Mouse (Mus musculus): ENCODE data around the gene Mctp2.

Mctp2 gene

DNA sequence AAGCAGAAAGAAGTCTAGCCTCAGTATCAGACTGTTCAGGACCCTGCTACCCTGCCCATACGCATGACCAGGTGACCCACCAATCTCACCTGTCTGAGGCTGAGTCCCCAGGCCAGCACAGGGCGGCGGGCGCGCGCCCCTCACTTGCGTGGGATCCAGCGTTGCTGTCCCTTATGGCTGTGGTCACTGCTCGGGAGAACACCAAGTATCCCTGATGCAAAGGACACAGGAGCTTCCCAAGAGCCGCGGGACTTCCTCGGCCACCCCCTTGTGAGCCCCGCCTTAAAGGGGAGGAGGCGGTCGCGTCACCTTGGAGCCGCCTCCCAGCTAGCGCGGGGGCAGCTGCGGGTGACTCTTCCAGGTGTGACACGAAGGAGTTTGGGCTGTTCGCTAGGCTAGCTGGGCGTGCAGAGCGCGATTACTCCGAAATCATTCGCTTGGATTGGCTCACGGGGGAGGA, at the start of gene Mctp2:
Gene Mctp2, minus strand, starts transcription at position 227 of the 460 bp plus-strand sequence.
- DNase-seq (ENCODE audit: low spot score), result peak; percentile 89

DNA sequence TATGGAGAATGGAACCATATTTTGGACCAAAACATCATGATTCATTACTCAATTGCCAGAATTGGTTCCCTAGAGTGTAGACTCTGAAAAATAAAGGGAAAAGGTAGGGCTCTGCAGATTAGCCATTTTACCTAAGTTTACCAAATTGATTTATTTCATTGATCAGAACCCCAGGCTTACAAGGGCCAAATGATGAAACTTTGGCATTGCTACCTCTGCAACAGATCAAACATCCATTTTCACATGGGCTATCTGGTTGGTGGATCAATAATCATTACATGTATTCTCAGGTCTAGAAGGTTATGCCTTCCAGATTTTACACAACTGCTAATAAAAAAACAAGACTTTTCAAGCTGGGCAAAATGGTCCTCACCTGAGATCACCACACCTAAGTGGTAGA, 39.5 kb upstream of the Mctp2 start:
- DNase-seq (ENCODE audit: low spot score), result no peak

DNA sequence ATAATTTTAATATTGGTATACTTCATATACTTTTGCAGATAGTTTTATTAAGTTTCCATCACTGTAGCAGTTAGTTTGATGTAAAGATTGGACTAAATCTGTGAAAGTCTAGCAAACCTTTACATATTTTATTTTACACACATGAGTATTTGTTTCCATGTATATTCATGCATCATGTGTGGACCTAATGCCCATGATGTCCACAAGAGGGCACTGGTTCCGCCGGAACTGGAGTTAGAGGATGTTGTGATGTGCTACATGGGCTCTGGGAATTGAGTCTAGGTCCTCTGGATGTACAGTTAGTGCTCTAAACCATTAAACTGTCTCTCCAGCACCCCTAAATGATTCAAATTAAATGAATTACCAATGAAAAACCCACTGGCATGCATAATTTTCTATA, 37.3 kb upstream of the Mctp2 start:
- DNase-seq (ENCODE audit: low spot score), result peak; percentile 14

DNA sequence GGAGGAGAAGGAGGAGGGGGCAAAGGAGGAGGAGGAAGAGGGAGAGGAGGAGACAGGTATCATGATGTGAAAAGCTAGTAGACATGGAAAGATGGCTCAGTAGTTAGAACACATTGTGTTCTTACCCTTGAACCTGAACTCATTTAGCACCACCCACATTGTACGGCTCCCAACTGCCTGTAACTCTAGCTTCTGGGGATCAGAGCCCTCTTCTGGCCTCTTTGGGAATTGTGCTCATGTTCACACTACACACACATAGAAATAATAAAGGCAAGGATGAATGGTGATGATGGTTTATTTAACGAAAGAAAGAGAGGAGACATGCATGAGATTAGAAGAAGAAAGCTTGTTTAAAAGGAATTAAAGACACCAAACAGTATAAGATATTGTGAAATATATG, 36.4 kb upstream of the Mctp2 start:
- peak; percentile 49 for DNase-seq (ENCODE audit: low spot score)

DNA sequence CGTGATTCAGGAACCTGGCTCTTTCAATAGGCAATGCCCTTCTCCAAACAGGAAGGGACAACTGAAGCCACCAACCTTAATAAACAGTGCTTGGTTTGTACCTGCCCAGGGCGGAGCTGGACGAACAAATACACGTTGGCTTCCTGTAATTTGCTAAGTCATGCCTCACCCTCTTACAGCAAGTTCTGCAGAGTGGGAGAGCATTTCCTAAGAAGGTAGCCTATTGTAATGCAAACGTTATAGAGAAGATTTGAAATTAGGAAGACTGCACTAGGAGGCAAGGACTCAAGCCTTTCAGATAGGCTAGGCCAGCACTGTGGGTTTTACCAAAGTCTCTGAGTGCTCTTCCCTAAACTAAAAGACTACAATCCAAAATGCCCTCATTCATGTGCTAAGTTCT, 19.6 kb upstream of the Mctp2 start:
- no peak for DNase-seq (ENCODE audit: low spot score)

DNA sequence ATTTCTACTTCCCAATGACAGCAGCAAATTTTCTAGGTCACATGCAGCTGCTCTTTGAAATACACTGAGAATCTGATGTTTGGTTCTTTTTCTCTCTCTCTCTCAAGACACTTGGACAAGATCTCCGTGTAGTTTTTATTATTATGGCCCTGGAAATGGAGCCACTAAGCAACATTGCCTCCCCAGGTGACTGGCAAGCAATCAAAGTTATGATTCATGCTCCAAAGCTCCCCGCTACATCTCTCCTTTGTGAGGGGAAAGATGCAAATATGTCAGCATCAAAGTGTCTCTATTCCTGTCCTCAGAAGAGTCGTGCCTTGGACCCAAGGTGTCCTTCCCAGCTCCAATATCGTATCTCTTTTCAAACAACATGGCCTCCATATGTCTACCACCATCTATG, 14.5 kb upstream of the Mctp2 start:
- DNase-seq (ENCODE audit: low spot score), result no peak

DNA sequence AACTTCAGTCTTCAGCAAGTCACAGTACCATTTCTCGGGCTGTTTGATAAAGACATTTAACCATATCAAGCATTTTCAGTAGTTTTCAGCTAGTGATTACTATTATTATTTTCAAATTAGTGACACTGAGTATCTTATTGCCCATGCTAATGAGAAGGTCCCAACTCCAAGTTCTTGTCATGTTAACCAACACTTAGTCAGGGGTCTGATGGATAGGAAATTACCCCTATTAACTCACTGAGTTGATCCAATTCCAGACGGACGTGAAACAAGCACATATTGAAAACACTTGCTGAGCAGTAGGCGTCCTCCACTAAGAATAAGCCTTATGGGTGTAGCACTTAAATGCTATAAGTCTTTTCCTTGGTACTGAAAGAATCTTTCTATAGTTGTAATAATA, 14.0 kb upstream of the Mctp2 start:
- no peak for DNase-seq (ENCODE audit: low spot score)

DNA sequence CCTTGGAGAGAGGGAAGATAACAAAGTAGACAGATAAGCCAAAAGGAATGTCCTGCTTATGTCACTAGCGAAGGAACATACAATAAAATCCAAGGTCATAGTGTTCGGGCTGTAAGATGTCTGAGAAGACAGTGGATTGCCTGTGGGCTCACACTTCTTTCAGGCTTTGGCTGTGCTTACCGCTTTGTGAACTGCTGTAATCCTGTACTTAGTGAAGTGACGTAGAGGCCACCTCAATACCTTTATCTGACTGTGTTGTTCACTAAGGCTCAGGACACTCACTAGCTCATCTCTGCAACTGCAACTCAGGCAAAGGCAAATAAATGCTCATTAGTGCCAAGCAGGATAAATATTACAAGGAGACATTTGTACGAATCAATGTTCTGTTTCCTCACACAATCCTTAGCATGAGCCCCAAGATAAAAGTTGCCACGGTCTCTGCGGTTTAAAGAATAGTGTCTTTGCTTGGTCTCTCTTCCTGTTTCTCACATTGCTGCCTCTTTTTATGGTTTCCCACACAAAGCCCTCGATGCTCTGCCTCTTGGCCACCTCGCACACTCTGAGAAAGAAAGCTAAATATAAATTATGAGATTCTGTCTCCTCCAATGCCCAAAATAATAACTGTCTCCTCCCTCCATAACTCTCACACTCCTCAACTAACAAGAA, 8.1 kb upstream of the Mctp2 start:
- DNase-seq (ENCODE audit: low spot score), result peak; percentile 66

DNA sequence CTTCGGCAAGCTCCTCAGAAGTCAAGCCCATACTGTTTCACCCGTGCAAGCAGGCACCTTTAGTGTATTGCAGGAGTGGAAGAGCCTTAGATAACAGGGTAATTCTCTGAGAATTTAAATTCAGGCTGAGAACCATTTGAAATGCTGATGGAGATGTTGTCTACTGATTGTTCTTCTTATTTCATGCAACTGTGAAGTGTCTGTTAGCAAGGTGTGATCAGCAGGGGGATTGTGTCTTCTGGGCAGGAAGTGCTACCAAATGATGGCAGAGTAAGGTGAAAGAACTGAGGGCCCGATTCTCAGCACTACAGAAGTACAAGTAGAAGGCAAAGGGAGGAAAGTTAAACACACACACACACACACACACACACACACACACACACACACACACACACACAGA, 7.5 kb upstream of the Mctp2 start:
- DNase-seq (ENCODE audit: low spot score), result peak; percentile 19

DNA sequence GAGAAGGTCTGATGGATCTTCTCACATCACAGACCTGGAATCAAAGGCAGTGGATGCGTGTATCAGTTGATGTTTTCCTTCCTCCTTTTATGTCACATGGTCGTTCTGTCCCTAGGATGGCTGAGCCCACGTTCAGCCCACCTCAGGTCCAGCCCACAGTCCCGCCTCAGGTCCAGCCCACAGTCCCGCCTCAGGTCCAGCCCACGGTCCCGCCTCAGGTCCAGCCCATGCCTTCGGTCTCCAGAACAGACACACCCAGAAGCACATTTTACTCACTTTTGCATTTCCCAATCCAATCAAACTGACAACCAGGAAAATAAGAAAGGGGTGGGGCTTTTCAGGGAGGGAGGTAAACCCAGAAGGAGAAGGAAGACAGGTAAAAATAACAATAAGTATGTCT, 5.2 kb upstream of the Mctp2 start:
- no peak for DNase-seq (ENCODE audit: low spot score)

DNA sequence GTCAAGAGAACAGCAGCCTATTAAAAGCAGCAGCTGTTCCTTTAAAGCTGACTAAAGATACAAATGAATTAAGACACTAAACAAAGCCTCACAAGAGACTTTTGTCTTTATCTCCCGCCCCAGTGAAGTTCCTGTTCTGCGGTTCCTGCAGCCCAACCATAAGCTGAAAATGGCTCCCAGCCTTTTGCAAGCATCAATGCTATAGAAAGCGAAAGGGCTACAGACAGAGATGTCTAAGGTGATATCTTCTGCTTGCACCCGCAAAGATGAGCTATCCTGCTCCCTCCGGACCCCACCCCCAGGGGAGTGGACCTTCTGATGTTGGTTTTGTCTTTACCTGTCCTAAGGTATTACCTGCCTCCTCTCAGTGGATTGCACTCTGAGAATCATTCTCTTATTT, 1.7 kb upstream of the Mctp2 start:
- DNase-seq (ENCODE audit: low spot score), result peak; percentile 71

DNA sequence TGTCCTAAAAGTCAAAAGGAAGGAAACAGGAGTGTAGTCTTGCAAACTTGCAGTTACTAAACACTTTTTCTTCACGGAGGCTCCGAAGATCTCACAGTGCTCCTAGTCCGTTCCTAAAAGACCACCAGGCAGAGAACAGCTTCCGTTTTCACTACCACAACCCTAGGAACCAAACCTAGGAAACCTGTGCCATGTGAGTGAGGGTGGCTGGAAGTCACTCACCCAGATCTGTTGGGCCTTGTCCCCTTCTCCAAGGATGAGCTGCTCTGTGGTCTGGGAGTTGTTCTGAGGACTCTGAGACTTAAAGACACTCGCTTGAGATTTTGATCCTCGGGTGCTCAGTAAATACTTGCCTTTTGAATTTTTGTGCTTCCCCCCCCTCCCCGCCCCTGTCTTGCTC, 439 bp upstream of the Mctp2 start:
- DNase-seq (ENCODE audit: low spot score), result no peak

DNA sequence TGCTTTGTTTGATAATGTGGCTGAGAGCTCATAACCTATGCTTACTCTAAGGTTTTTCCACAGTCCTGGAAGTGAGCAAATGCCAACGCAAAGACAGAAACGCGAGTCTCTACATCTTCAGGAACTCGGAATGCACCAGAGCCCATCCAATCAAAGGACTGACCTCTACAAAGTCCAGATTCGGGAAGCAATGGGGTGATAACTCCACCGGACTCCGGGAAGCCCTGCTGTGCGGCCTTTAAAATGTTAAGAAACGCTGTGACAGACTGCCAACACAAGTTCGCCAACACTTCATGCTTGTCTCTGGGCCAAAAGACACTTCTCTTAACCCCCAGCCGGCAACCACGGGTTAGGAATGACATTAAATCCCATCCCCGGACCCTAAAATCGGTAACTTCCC, 437 bp downstream of the Mctp2 start:
- DNase-seq (ENCODE audit: low spot score), result no peak

DNA sequence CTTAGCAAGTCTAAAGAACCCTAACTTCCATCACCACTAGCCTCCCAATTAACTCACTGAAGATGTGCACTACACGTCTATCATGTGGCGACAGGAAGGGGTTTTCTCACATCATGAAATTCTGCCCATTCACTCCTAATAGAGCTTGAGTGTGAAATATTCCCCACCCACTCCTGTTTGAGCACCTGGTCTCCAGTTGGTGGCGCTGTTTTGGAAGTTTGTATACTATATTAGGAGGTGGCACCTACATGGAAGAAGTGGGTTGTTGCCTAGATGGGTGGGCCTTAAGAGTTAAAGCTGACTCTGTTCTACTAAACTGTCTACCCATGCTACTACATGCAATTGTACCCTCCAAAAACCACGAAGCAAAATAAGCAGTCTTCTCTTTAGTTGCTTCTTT, 4.7 kb downstream of the Mctp2 start:
- no peak for DNase-seq (ENCODE audit: low spot score)

DNA sequence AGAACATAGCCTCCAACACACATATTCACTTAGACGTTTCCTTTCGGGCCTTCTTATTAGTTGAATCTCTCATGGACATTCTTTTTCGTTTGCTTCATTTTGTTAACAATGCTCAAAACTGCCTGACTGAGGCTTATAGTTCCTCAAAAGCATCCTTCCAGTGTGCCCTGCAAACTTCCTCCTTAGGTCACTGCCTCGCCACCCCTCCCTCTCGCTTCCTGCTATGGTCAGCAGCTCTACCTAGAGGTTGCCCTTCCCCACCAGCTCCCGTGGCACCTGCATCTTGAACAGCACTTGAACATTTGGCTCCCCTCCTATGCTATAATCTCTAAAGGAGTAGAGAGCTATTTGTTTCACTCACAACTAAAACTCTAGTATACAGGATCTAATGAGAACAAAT, 6.7 kb downstream of the Mctp2 start:
- DNase-seq (ENCODE audit: low spot score), result no peak

DNA sequence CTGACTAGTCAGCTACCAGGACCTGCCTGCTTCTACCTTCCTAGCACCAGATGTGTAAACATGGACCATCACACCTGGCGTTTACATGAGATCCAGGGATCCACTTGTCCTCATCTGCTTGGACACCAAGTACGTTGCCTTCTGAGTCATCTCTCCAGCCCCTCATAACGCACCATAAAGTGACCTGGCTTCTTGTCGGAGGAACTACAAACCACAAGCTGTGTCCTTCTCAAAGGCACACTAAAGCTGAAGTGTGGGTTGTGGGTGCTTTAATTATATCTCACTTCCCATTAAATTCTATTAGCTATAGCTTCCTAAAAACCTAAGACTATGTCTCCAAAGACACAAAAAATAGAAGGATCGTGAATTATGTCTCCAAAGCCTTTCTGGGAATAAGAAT, 9.4 kb downstream of the Mctp2 start:
- no peak for DNase-seq (ENCODE audit: low spot score)

DNA sequence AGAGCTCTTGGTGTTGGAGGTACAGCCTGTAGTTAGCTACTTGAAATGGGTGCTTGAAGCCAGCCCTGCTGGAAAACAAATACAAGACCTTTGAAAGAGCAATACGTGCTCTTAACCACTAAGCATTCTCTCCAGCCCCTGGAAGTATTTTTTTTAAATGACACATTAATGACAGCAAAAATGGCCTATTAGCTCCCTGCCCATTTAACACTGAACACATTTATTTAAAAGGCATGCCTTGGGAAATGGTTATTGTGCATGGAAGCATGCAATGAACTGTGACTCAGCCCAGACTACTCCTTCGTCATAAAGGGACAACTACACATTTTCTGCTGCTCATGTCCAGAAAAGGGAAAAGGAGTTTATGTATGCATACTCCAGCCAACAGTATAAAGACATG, 10.2 kb downstream of the Mctp2 start:
- no peak for DNase-seq (ENCODE audit: low spot score)

DNA sequence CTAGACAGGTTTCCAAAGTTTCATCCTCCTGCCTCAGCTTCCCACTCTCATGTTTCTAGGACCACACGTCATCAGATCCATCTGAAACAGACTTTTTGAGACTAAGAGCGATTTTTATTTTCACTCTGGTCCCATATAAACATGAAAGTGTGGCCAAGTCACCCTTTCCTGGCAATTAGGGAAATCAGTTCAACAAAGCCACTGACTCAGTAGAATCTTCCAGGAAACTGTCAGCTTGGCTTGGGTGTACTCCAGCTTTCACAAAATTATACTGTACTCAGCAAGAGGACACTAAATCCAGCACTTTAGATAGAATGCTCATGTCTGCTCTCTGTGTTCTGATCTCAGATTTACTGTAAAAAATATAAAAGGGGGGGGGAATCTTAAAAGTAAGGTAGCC, 11.5 kb downstream of the Mctp2 start:
- DNase-seq (ENCODE audit: low spot score), result no peak

DNA sequence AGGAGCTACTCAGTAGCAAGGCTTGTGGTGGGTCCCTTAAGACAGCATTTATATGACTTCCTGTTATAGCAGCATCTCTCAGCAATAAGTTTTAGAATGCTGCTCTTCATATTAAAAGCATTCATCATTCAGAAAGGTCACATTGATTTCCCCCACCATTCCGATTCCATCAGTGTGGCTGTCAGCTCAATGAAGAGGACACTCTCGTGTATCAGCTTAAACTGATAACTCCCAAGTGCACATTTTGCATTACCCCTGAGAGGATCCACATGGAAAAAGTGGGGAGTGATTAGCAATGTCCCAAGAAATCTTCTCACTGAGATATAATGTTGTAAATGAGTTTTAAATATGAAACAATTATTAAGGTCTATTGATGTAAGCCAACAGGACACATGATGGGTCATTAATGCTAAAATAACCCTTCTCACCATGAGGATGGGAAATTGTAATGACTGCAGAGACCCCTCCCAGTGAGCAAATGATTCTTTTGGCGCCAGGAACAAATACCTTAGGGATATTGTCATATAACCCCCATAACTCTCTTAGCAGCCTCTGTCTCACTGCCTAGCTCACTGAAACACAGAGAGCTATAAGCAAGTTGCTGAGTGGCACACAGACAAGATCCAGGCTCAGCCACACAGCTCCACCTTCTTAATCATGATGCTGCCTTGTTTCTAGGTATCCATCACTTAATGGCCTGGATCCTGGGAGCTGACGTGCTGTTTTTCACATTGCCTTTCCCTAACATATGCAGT, 12.4 kb downstream of the Mctp2 start:
- DNase-seq (ENCODE audit: low spot score), result no peak

DNA sequence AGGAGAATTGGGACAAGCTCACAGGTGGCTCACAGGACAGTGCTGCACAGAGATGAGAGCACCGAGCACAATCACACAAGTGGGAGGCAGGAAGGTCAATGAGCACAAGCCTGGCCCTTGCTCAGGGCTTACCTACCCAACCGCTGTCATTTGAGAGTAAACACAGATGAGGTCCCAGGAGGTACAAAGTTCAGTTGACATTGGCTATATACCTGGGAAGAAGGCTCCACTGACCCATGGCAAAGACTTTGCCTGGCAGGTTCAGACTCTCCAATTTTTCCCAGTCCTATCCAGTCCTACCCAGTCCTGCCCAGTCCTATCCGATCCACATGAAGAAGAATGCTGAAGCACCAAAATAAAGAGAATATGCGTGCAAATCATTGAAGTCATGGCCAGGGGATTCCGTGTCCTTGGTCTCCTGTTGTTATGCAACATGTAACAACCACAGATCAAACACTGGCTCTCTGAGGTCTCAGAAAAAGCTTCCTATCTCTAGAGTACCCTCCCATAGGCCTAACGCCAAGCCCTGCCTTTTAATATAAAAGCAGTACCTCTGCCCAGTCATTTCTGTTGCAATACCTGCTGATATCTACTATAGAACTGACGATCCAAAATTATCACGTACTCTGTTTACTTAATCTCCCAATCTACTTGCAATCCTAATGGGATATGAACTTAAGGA, 14.0 kb downstream of the Mctp2 start:
- DNase-seq (ENCODE audit: low spot score), result no peak

DNA sequence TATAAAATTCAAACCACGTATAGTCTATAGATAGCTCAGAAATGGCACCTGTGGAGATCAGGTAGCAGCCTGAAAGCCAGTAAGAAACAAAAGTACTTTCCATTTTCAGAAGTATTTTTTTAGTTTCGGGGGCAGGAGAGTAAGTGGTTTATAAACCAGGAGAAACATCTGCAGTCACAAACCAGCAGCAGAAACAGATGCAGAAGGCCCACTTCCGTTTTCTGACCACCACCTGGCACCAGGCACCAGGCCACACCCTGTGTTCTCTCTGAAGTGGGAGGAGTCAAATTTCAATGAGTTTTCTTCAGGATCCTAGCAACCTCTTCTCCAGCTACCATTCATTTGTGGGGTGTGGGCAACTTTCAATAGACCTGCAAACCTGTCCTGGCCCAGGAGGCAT, 25.7 kb downstream of the Mctp2 start:
- DNase-seq (ENCODE audit: low spot score), result peak; percentile 44

DNA sequence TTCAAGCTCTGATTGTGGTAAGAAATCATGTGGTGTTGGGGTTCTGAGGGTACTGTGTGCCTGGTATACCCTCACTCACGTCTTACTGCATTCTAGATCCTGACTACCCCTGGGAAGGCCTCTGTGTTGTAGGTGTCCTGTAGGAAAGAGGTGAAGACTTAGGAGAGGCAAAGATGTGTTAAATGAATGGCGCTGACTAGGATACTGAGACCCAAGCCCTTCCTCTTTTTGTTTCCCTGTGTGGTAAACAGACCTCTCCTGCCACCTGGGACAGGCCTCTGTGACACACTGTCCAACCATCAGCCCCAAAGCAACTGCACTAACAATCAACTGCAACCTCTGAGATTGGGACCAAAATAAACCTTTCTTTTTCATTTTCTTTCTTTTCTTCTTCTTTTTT, 28.0 kb downstream of the Mctp2 start:
- DNase-seq (ENCODE audit: low spot score), result no peak

DNA sequence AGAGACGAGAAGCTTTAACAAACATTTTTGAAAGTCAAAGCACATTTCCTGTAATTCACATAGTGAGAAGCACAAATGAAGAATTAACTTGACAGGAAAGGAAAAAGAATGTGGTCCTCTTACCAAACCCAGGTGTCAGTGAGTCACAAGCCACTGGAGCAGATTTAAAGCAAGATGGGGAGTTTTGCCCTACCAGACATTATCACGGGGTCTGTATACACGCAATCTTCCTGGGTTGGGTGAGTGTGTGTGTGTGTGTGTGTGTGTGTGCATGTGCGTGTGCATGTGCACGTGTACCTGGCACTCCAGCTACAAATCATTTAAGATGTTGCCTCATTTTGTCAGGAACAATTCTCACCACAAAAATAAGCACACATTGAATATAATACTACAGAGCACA, 30.9 kb downstream of the Mctp2 start:
- DNase-seq (ENCODE audit: low spot score), result peak; percentile 60
